Mouse (Mus musculus) limb, embryonic 14.5 days (tissue): Measurements from ENCODE around the gene Sppl3. TPM values are rescaled to one million over a fixed set of nuclear protein-coding genes. Genes with fewer than 3 reads are reported as not detected.
A peak's percentile ranks its signal among the peaks of the same experiment; 100 is the strongest.
"Not testable (repeated sequence)": the region's sequence is repeated elsewhere in the genome, so short reads cannot be mapped to it uniquely, and the experiment has no call there.

Experiments
- ATAC-seq: fragments of 200-750 bp; cut with Nextera tagmentation; 2 replicates; pipeline ENCODE4 v1.8.0; 2017; ENCODE audit warnings: low read depth, moderate number of reproducible peaks, moderate TSS enrichment; ENCODE audit not compliant: low FRiP score
- DNase-seq: peaks from one replicate; pipeline ENCODE4 v3.0.0-alpha.2; 2015; ENCODE audit warnings: low spot score
- H3K27ac ChIP-seq: fragments of 300-500 bp; sonication (generic); replicated peaks from 2 replicates; pipeline ENCODE4 v1.5.1; 2014; ENCODE audit warnings: low read depth, mild to moderate bottlenecking, low read length, moderate library complexity, mixed read lengths
- H3K27me3 ChIP-seq: fragments of 300-500 bp; sonication (generic); 2 replicates; pipeline ENCODE4 v1.6.1; 2014; ENCODE audit warnings: low read length, mixed read lengths; ENCODE audit not compliant: control insufficient read depth, insufficient read depth
- H3K36me3 ChIP-seq: fragments of 300-500 bp; sonication (generic); 2 replicates; pipeline ENCODE4 v1.6.1; 2014; ENCODE audit warnings: mild to moderate bottlenecking, low read length, moderate library complexity, mixed read lengths; ENCODE audit not compliant: control insufficient read depth, insufficient read depth
- H3K4me1 ChIP-seq: fragments of 300-500 bp; sonication (generic); 2 replicates; pipeline ENCODE4 v1.6.1; 2014; ENCODE audit warnings: antibody characterized with exemption, low read length, mixed read lengths; ENCODE audit not compliant: control insufficient read depth, insufficient read depth
- H3K4me2 ChIP-seq: fragments of 300-500 bp; sonication (generic); replicated peaks from 2 replicates; pipeline ENCODE4 v1.6.1; 2014; ENCODE audit warnings: low read depth, mild to moderate bottlenecking, low read length, moderate library complexity; ENCODE audit not compliant: severe bottlenecking
- H3K4me3 ChIP-seq: fragments of 300-500 bp; sonication (generic); replicated peaks from 2 replicates; pipeline ENCODE4 v1.5.1; 2014; ENCODE audit warnings: low read length
- H3K9ac ChIP-seq: fragments of 300-500 bp; sonication (generic); 2 replicates; pipeline ENCODE4 v1.6.1; 2014; ENCODE audit warnings: mild to moderate bottlenecking, low read depth, low read length, moderate library complexity; ENCODE audit not compliant: severe bottlenecking
- H3K9me3 ChIP-seq: fragments of 300-500 bp; sonication (generic); 2 replicates; pipeline ENCODE4 v1.6.1; 2016; ENCODE audit warnings: low read length; ENCODE audit not compliant: control insufficient read depth
- POLR2A ChIP-seq: fragments of 200-500 bp; IDR thresholded peaks from 2 replicates; pipeline ENCODE4 v1.8.0; 2012; ENCODE audit warnings: inconsistent platforms, mild to moderate bottlenecking, moderate library complexity, borderline replicate concordance; ENCODE audit not compliant: insufficient read depth, insufficient read length; ENCODE audit errors: extremely low read depth
- WGBS: fragments of 180-500 bp; shearing (Covaris S2); extraction: QIAGEN DNeasy Blood & Tissue Kit; methylation state at CpG from one replicate; pipeline ENCODE4 v1.1.7; 2014; 5-methylcytosine and 5-hydroxymethylcytosine counted together
- polyA plus RNA-seq, 2 experiments: library from polyadenylated mRNA; depleted of rRNA in 1 of 2; stranded (reverse) in 1 of 2; unstranded in 1 of 2; fragments of >200 nt; fragmentation: Nextera tagmentation in 1 of 2; extraction: Ambion mirVana in 1 of 2; gene quantifications; 2 replicates each; pipeline versions ENCODE4 v1.2.1 to v1.2.3; 2012 to 2014

Sppl3 gene
- polyA plus RNA-seq, 2 experiments: 42.7 to 100 TPM

- no peak within 1 kb of the TSS for H3K4me3 ChIP-seq
- H3K36me3 ChIP-seq: peaks cover 71% of the 10 kb centered on the region
- H3K4me1 ChIP-seq: no peaks in the 10 kb centered on the region
- no peak for TF ChIP-seq POLR2A
- no peak within 1 kb of the TSS for H3K9ac ChIP-seq
- H3K9me3 ChIP-seq: no peaks in the 10 kb centered on the region
- no peak within 1 kb of the TSS for H3K4me2 ChIP-seq
- 97% methylated on average over 8 of the region's 8 CpGs for WGBS
- H3K27ac ChIP-seq: no peak within 1 kb of the TSS
- no peak for DNase-seq
- H3K27me3 ChIP-seq: no peaks in the 10 kb centered on the region
- ATAC-seq: no peak
Observed at GRCm38 (mm10) chr5:115098195-115098594, 87.3 kb downstream of the Sppl3 start, which contains the start of gene Gm10401. Gm10401 (minus strand) TSS chr5:115098295.

DNA sequence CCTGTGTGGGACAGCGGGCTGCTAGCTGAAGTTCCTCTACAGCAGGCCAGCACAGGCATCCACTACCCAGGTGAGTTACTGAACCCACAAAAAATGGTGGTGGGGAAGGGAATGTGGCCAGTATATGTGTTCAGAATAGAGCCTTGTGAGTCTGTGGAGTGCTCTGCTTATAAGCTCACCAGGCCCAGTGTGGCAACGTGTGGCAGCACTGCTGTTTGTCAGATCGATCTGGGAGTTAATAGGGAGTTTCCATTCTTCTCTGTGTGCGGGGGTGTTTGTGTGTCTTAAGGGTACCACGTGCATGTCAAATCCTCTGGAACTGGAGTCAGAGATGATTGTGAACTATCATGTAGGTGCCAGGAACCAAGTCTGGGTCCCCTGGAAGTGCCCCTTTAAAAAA, 88.6 kb downstream of the Sppl3 start:
- 82% methylated on average over 5 of the region's 5 CpGs for WGBS
- H3K27ac ChIP-seq: no peak overlapping the region
- no peak overlapping the region for H3K9ac ChIP-seq
- H3K4me1 ChIP-seq: no peaks in the 10 kb centered on the region
- H3K9me3 ChIP-seq: no peaks in the 10 kb centered on the region
- ATAC-seq (no peak), DNase-seq (no peak)
- no peaks in the 10 kb centered on the region for H3K27me3 ChIP-seq
- H3K4me3 ChIP-seq: no peak overlapping the region
- peaks cover 65% of the 10 kb centered on the region for H3K36me3 ChIP-seq
- no peak overlapping the region for H3K4me2 ChIP-seq
- TF ChIP-seq POLR2A: no peak

DNA sequence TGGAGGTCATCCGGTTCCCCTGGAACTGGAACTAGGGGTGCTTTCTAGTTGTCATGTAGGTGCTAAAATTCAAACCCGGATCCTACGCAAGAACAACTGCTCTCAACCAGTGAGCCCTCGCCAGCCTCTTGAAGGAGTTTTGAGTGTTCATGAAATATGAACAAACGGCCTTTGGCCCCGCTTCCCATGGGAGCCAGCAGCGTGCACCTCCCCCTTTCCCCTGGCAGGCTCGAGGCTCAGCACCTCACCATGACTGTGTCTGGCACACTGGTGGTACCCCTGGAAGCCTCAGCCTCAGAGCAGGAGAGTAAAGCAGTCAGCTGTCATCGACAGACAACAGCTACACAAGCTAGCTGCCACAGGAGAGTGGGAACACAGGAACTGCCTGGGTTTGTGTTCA, 89.1 kb downstream of the Sppl3 start:
- peaks cover 61% of the 10 kb centered on the region for H3K36me3 ChIP-seq
- no peaks in the 10 kb centered on the region for H3K9me3 ChIP-seq
- WGBS: 82% methylated on average over 9 of the region's 9 CpGs
- no peak overlapping the region for H3K4me2 ChIP-seq
- DNase-seq (no peak), ATAC-seq (no peak)
- no peaks in the 10 kb centered on the region for H3K4me1 ChIP-seq
- no peak for TF ChIP-seq POLR2A
- H3K27ac ChIP-seq: no peak overlapping the region
- no peaks in the 10 kb centered on the region for H3K27me3 ChIP-seq
- H3K9ac ChIP-seq: no peak overlapping the region
- no peak overlapping the region for H3K4me3 ChIP-seq

DNA sequence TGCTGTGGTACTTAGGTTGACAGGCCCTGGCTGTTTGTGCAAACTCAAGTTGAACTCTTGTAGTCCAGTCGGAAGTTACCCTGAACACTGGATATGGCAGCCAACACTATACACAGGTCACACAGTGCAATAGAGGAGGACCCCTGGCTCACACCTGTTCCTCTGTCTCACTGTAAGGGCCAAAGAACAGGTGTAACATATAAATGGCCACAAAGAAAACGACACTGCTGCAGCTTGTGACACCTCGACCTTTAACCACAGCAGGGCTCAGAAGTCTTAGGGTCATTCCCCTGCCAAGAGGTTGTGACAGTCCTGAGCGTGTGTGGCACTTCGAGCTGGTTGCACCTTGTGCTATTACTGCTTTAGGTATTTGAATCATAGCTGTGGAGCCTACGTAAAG, 89.5 kb downstream of the Sppl3 start:
- TF ChIP-seq POLR2A: no peak
- no peak overlapping the region for H3K4me3 ChIP-seq
- peaks cover 56% of the 10 kb centered on the region for H3K36me3 ChIP-seq
- H3K4me1 ChIP-seq: no peaks in the 10 kb centered on the region
- DNase-seq (no peak), ATAC-seq (peak; percentile 21; the same call in 1 of the 2 replicates)
- H3K4me2 ChIP-seq: no peak overlapping the region
- WGBS: 77% methylated on average over 6 of the region's 6 CpGs
- H3K27ac ChIP-seq: no peak overlapping the region
- no peaks in the 10 kb centered on the region for H3K9me3 ChIP-seq
- no peak overlapping the region for H3K9ac ChIP-seq
- no peaks in the 10 kb centered on the region for H3K27me3 ChIP-seq

DNA sequence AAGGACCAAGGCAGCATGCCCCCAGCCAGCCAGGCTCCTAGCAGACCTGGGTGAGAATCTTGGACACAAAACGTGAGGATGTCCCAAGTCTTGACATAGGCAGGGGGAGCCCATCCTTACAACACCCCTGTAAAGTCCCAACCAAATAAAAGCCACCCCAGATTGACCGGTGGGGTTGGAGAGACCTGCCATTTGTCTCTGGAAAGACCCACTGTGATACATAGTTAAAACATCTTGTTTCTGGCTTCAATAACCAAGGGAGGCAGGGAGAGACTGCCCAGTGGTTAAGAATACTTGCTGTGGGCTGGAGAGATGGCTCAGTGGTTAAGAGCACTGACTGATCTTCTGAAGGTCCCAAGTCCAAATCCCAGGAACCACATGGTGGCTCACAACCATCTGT, 91.3 kb downstream of the Sppl3 start:
- Histone ChIP-seq H3K9ac (no peak overlapping the region), H3K36me3 (peaks cover 39% of the 10 kb centered on the region), H3K4me2 (no peak overlapping the region), H3K4me3 (no peak overlapping the region), H3K27ac (no peak overlapping the region), H3K9me3 (no peaks in the 10 kb centered on the region), H3K4me1 (no peaks in the 10 kb centered on the region), H3K27me3 (no peaks in the 10 kb centered on the region)
- ATAC-seq (no peak), DNase-seq (no peak)
- no peak for TF ChIP-seq POLR2A
- WGBS: 83% methylated on average over 2 of the region's 2 CpGs

- H3K36me3 ChIP-seq: peaks cover 34% of the 10 kb centered on the region
- not testable (repeated sequence) for H3K9me3 ChIP-seq, H3K4me2 ChIP-seq, H3K27me3 ChIP-seq, H3K27ac ChIP-seq, H3K9ac ChIP-seq, DNase-seq, ATAC-seq, H3K4me1 ChIP-seq, H3K4me3 ChIP-seq
- 97% methylated on average over 23 of the region's 23 CpGs for WGBS
Observed at GRCm38 (mm10) chr5:115103253-115103652, 92.3 kb downstream of the Sppl3 start.
